Mouse (Mus musculus) E14TG2a.4 (cell line): ENCODE measurements around the gene Srsf12.

Experiments used
- CTCF ChIP-seq: conservative IDR thresholded peaks from 2 replicates; pipeline ENCODE4 v1.5.1; 2014; ENCODE audit warnings: low read length
- POU5F1 ChIP-seq: IDR thresholded peaks from 2 replicates; pipeline ENCODE4 v1.6.1; 2014; ENCODE audit warnings: low read length, borderline replicate concordance

- TF ChIP-seq CTCF (no peak), POU5F1 (no peak)
These were observed 18.4 kb downstream of the Srsf12 start for GRCm38 (mm10) chr4:33227164-33227563.
